Mouse (Mus musculus) neutrophil, adult 5-6 weeks (primary cell): ENCODE results near the gene Pde4a. TPM values are rescaled to one million over a fixed set of nuclear protein-coding genes. Genes with fewer than 3 reads are reported as not detected.

ENCODE experiments used
- ATAC-seq: fragments of 151-379, 151-347 bp; 2 replicates; pipeline ENCODE4 v1.8.0; 2017; ENCODE audit warnings: mild to moderate bottlenecking, moderate TSS enrichment; ENCODE audit not compliant: insufficient number of reproducible peaks, poor library complexity, low FRiP score, severe bottlenecking; ENCODE audit errors: extremely low read depth
- total RNA-seq: library from RNA; stranded (forward); fragments of 200-1000 nt; gene quantifications from 2 replicates; pipeline ENCODE4 v1.2.3, GENCODE M21; 2017

Gene Pde4a
- total RNA-seq, 1 experiment from 2014 or later, result 2.6 TPM

GRCm38 (mm10) chr9:21260491-21261040, 95.1 kb downstream of the Pde4a start:
- ATAC-seq, result no peak

DNA sequence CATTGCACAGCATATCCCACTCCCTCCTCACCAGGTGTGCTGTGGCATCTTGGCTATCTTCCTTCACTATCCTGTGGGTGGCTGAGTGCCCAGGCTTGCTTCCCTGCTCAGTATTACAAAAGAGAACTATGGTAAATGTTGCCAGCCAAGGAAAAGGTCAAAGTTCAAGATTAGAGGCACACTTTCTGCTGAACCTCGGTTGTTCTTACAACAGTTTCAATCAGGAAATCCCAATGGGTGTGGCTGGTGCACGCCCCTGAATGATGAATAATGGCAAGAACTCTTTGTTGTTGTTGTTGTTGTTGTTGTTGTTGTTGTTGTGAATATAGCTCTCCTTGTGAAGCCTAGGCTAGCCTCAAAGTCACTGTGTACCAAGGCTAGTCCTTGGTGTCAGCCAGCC, 96.3 kb downstream of the Pde4a start:
- no peak for ATAC-seq

Other genes with a start within 250 kb of the Pde4a start
- gene Dnmt1, start 205.8 kb upstream of the Pde4a start, total RNA-seq, result 58.3 and 60.4 TPM in 2 replicates
- gene S1pr2, start 188.9 kb upstream of the Pde4a start, total RNA-seq, result 0.98 and 1.3 TPM in 2 replicates
- 26.6 and 30.0 TPM in 2 replicates for gene Mrpl4, start 163.0 kb upstream of the Pde4a start, total RNA-seq
- 34.6 and 36.9 TPM in 2 replicates for gene Icam1, start 149.7 kb upstream of the Pde4a start, total RNA-seq
- gene Icam4, start 136.3 kb upstream of the Pde4a start, total RNA-seq, result not detected in 2 replicates
- gene Icam5, start 133.6 kb upstream of the Pde4a start, total RNA-seq, result 0.12 TPM in 1 of 2 replicates, not detected in the other
- not detected in 2 replicates for gene Zglp1, start 98.6 kb upstream of the Pde4a start, total RNA-seq
- 0.23 and 0.25 TPM in 2 replicates for gene Gm49373, start 92.6 kb upstream of the Pde4a start, total RNA-seq
- gene Fdx1l, start 92.1 kb upstream of the Pde4a start, total RNA-seq, result 11.1 and 15.7 TPM in 2 replicates
- 4.7 TPM in 2 replicates for gene Gm38431, start 73.7 kb upstream of the Pde4a start, total RNA-seq
- gene Raver1, start 73.7 kb upstream of the Pde4a start, total RNA-seq, result 15.0 and 15.4 TPM in 2 replicates
- gene Tyk2, start 34.5 kb upstream of the Pde4a start, total RNA-seq, result 30.4 and 32.4 TPM in 2 replicates
- 117 and 133 TPM in 2 replicates for gene Cdc37, start 15.7 kb upstream of the Pde4a start, total RNA-seq
- 25.0 and 29.5 TPM in 2 replicates for gene Keap1, start 73.6 kb downstream of the Pde4a start, total RNA-seq
- gene S1pr5, start 82.7 kb downstream of the Pde4a start, total RNA-seq, result 4.7 and 5.9 TPM in 2 replicates
- gene Atg4d, start 99.6 kb downstream of the Pde4a start, total RNA-seq, result 18.3 and 31.7 TPM in 2 replicates
- gene Kri1, start 122.3 kb downstream of the Pde4a start, total RNA-seq, result 175 and 178 TPM in 2 replicates
- gene Cdkn2d, start 125.7 kb downstream of the Pde4a start, total RNA-seq, result 74.5 and 93.6 TPM in 2 replicates
- 7.6 and 13.6 TPM in 2 replicates for gene Ap1m2, start 146.6 kb downstream of the Pde4a start, total RNA-seq
- gene Slc44a2, start 155.0 kb downstream of the Pde4a start, total RNA-seq, result 269 and 279 TPM in 2 replicates
- 58.2 and 67.9 TPM in 2 replicates for gene Ilf3, start 202.2 kb downstream of the Pde4a start, total RNA-seq
- 19.4 and 22.7 TPM in 2 replicates for gene Qtrt1, start 246.1 kb downstream of the Pde4a start, total RNA-seq